Mouse (Mus musculus) heart, postnatal 0 days (tissue): ENCODE data around the gene Cdrt4.

Experiments used
- CTCF ChIP-seq: IDR thresholded peaks from 2 replicates; pipeline ENCODE4 v1.5.1; 2016; ENCODE audit warnings: antibody characterized with exemption, control low read depth, low read depth
- EP300 ChIP-seq: IDR thresholded peaks from 2 replicates; pipeline ENCODE4 v1.6.1; 2016; ENCODE audit warnings: antibody characterized with exemption, low read depth

- TF ChIP-seq CTCF (no peak), EP300 (no peak)
Measured at GRCm38 (mm10) chr11:62916765-62917164, 34.2 kb upstream of the Cdrt4 start.
